Mouse (Mus musculus) kidney, adult 2 months (tissue): Measurements from ENCODE around the gene Cmss1.

ENCODE experiments used
- CTCF ChIP-seq: fragments of 200-500 bp; conservative IDR thresholded peaks from 2 replicates; pipeline ENCODE4 v1.5.1; 2011; ENCODE audit warnings: low read depth, mild to moderate bottlenecking, control low read depth, low read length, moderate library complexity, mixed read lengths; ENCODE audit not compliant: insufficient read depth, insufficient read length
- POLR2A ChIP-seq: fragments of 200-500 bp; IDR thresholded peaks from one replicate; pipeline ENCODE4 v1.6.1; 2011; ENCODE audit warnings: low read depth, low read length, control low read depth

- TF ChIP-seq CTCF: no peak
- TF ChIP-seq POLR2A: no peak
Observed at GRCm38 (mm10) chr16:57496437-57497173, 110.1 kb downstream of the Cmss1 start.
